Mouse (Mus musculus) erythroblast, embryonic 14.5 days (primary cell): ENCODE data around the gene Pef1.

Experiments used
- GATA1 ChIP-seq: IDR thresholded peaks from 2 replicates; pipeline ENCODE4 v1.6.1; 2012; ENCODE audit warnings: low read length, inconsistent platforms, mixed read lengths
- TAL1 ChIP-seq: IDR thresholded peaks from 3 replicates; pipeline ENCODE4 v1.6.1; 2012; ENCODE audit warnings: low read length, inconsistent platforms, mixed read lengths

- TF ChIP-seq GATA1 (no peak), TAL1 (no peak)
Measured at GRCm38 (mm10) chr4:130109666-130110065, 7.3 kb downstream of the Pef1 start.
